Mouse (Mus musculus): ENCODE results near the gene Zdhhc3. TPM values are rescaled to one million over a fixed set of nuclear protein-coding genes. Genes with fewer than 3 reads are reported as not detected.

Zdhhc3 gene
- polyA plus RNA-seq, 1 experiment from 2014 or later = 73.1 TPM

DNA sequence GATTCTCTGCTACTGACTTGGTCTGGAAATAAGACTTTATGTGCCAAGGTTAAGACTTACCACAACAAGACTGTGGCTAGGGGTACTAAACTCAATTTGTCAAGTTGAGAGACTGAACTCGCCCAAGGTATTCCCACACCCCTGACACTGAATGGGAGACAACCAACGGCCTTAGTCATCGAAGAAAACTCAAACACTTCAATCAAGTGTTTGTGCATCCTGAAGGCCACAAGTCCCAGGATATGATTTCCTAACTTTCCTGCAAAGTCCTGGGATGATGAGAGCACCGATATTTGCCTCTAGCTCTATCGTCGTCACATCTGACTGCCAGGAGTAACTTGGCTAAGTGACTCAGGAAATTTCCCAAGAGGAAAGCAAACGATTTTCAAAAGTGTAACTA, 3.8 kb downstream of the Zdhhc3 start:
- peaks cover 24% of the 10 kb centered on the region for H3K4me1 ChIP-seq
- H3K4me3 ChIP-seq = no peak overlapping the region
- whole genome bisulfite sequencing = 59% methylated on average over 7 of the region's 7 CpGs
- no peak overlapping the region for H3K4me2 ChIP-seq
- no peaks in the 10 kb centered on the region for H3K9me3 ChIP-seq
- H3K27ac ChIP-seq = no peak overlapping the region
- no peaks in the 10 kb centered on the region for H3K27me3 ChIP-seq
- H3K9ac ChIP-seq = no peak overlapping the region
- H3K36me3 ChIP-seq = peaks cover 6% of the 10 kb centered on the region; the same call in 1 of the 2 replicates
- no peak for ATAC-seq (ENCODE audit: borderline replicate concordance, extremely low read depth, low FRiP score, low TSS enrichment)

DNA sequence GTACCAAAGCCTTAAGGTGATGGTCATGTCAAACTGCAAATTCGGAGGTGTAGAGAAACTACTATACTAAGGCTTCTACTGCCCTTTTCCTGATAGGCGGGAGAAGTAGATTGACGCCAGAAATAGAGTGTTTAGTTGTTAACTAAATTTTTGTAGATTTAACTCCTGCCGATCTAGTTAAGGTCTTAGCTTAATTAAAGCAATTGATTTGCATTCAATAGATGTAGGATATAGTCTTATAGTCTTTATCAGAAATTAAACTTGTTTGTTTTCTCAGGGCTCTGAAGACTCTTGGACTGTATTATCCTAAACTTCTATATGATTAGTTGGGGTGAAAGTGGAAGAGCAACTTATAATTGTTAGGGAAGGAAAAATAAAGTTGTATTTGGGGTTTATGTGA, 5.8 kb downstream of the Zdhhc3 start:
- no peak overlapping the region for H3K4me2 ChIP-seq
- no peaks in the 10 kb centered on the region for H3K9me3 ChIP-seq
- WGBS = 86% methylated on average over 4 of the region's 4 CpGs
- H3K4me3 ChIP-seq = no peak overlapping the region
- H3K4me1 ChIP-seq = peaks cover 16% of the 10 kb centered on the region
- no peak for ATAC-seq (ENCODE audit: borderline replicate concordance, extremely low read depth, low FRiP score, low TSS enrichment)
- H3K36me3 ChIP-seq = peaks cover 6% of the 10 kb centered on the region; the same call in 1 of the 2 replicates
- H3K27ac ChIP-seq = no peak overlapping the region
- no peak overlapping the region for H3K9ac ChIP-seq
- no peaks in the 10 kb centered on the region for H3K27me3 ChIP-seq

DNA sequence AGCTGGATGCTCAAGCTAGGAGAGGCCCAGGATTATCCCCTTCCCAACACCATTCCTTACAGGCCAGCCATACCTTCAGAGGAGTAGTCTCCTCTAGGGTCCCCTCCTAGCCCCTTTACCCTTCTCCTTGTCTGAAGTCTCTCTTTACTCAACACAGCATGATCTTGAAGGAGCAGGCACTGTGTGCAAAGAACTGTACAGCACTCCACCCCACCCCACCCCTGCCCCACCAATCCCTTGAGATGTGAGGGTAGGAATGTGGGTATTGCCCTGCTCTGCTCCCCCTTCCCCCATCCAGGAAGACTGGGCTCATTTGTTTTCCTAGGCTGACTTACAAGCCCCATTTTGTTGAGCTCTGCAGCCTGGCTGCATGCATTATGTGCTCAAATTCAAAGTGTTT, 8.6 kb downstream of the Zdhhc3 start:
- H3K9ac ChIP-seq = no peak overlapping the region
- no peaks in the 10 kb centered on the region for H3K9me3 ChIP-seq
- no peak overlapping the region for H3K27ac ChIP-seq
- ATAC-seq (ENCODE audit: borderline replicate concordance, extremely low read depth, low FRiP score, low TSS enrichment) = no peak
- peaks cover 21% of the 10 kb centered on the region for H3K36me3 ChIP-seq
- no peak overlapping the region for H3K4me3 ChIP-seq
- H3K4me1 ChIP-seq = no peaks in the 10 kb centered on the region
- no peak overlapping the region for H3K4me2 ChIP-seq
- no peaks in the 10 kb centered on the region for H3K27me3 ChIP-seq

- ATAC-seq (ENCODE audit: borderline replicate concordance, extremely low read depth, low FRiP score, low TSS enrichment) = no peak
- H3K36me3 ChIP-seq = peaks cover 28% of the 10 kb centered on the region
Observed at GRCm38 (mm10) chr9:123103425-123103824, 9.6 kb downstream of the Zdhhc3 start.

GRCm38 (mm10) chr9:123099631-123100455, 13.2 kb downstream of the Zdhhc3 start:
- Histone ChIP-seq H3K9me3 (no peaks in the 10 kb centered on the region), H3K4me1 (no peaks in the 10 kb centered on the region), H3K36me3 (peaks cover 49% of the 10 kb centered on the region), H3K4me2 (no peak overlapping the region), H3K9ac (no peak overlapping the region), H3K27ac (no peak overlapping the region), H3K27me3 (no peaks in the 10 kb centered on the region), H3K4me3 (no peak overlapping the region)
- ATAC-seq (ENCODE audit: borderline replicate concordance, extremely low read depth, low FRiP score, low TSS enrichment) = no peak
- WGBS = 85% methylated on average over 16 of the region's 16 CpGs

More at GRCm38 (mm10) chr9:123103425-123103824, 9.6 kb downstream of the Zdhhc3 start:
- H3K9ac ChIP-seq = no peak overlapping the region
- H3K9me3 ChIP-seq = no peaks in the 10 kb centered on the region
- H3K27ac ChIP-seq = no peak overlapping the region
- H3K4me3 ChIP-seq = no peak overlapping the region
- no peaks in the 10 kb centered on the region for H3K27me3 ChIP-seq
- no peak overlapping the region for H3K4me2 ChIP-seq
- no peaks in the 10 kb centered on the region for H3K4me1 ChIP-seq

GRCm38 (mm10) chr9:123090844-123091243, 22.2 kb downstream of the Zdhhc3 start:
- no peak for ATAC-seq (ENCODE audit: borderline replicate concordance, extremely low read depth, low FRiP score, low TSS enrichment)
- Histone ChIP-seq H3K4me2 (no peak overlapping the region), H3K27ac (no peak overlapping the region), H3K4me1 (no peaks in the 10 kb centered on the region), H3K36me3 (peaks cover 59% of the 10 kb centered on the region), H3K9me3 (no peaks in the 10 kb centered on the region), H3K9ac (no peak overlapping the region), H3K4me3 (no peak overlapping the region), H3K27me3 (no peaks in the 10 kb centered on the region)
- WGBS = 82% methylated on average over 4 of the region's 4 CpGs

- Histone ChIP-seq H3K9ac (no peak overlapping the region), H3K27me3 (no peaks in the 10 kb centered on the region), H3K4me1 (no peaks in the 10 kb centered on the region), H3K36me3 (peaks cover 65% of the 10 kb centered on the region), H3K4me2 (no peak overlapping the region), H3K4me3 (no peak overlapping the region), H3K27ac (no peak overlapping the region), H3K9me3 (no peaks in the 10 kb centered on the region)
- WGBS = 55% methylated on average over 3 of the region's 3 CpGs
- no peak for ATAC-seq (ENCODE audit: borderline replicate concordance, extremely low read depth, low FRiP score, low TSS enrichment)
Observed at GRCm38 (mm10) chr9:123087558-123087957, 25.4 kb downstream of the Zdhhc3 start.

GRCm38 (mm10) chr9:123085373-123085772, 27.6 kb downstream of the Zdhhc3 start:
- peak; percentile 55 for ATAC-seq (ENCODE audit: borderline replicate concordance, extremely low read depth, low FRiP score, low TSS enrichment)
- no peak overlapping the region for H3K9ac ChIP-seq
- no peaks in the 10 kb centered on the region for H3K4me1 ChIP-seq
- WGBS = 68% methylated on average over 1 of the region's 1 CpGs
- H3K27ac ChIP-seq = no peak overlapping the region
- H3K4me3 ChIP-seq = no peak overlapping the region
- no peaks in the 10 kb centered on the region for H3K27me3 ChIP-seq
- H3K4me2 ChIP-seq = no peak overlapping the region
- peaks cover 77% of the 10 kb centered on the region for H3K36me3 ChIP-seq
- no peaks in the 10 kb centered on the region for H3K9me3 ChIP-seq

GRCm38 (mm10) chr9:123080796-123081195, 32.2 kb downstream of the Zdhhc3 start:
- H3K27ac ChIP-seq = no peak overlapping the region
- H3K4me1 ChIP-seq = no peaks in the 10 kb centered on the region
- H3K4me3 ChIP-seq = no peak overlapping the region
- no peak overlapping the region for H3K9ac ChIP-seq
- no peaks in the 10 kb centered on the region for H3K9me3 ChIP-seq
- WGBS = 82% methylated on average over 1 of the region's 1 CpGs
- no peak for ATAC-seq (ENCODE audit: borderline replicate concordance, extremely low read depth, low FRiP score, low TSS enrichment)
- no peaks in the 10 kb centered on the region for H3K27me3 ChIP-seq
- no peak overlapping the region for H3K4me2 ChIP-seq
- H3K36me3 ChIP-seq = peaks cover 63% of the 10 kb centered on the region

DNA sequence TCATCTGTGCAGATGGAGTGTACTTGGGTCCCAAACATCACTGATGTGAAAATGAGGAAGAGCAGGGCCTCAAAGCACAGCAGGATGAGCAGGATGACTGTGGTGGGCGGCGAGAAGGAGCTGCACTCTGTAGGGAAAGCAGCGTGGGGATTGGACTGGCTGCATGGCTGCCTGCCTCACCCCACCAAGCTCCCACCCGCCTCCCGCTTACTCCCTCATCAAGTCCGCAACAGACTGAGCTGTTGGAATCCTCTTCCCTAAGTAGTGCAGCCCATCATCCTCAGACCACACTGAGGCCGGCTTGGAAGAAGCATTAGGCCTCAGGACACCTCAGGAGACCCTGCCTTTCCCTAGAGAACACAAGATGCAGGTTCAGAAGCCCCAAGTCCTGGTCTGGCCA, 32.6 kb downstream of the Zdhhc3 start:
- Histone ChIP-seq H3K27ac (no peak overlapping the region), H3K36me3 (peaks cover 59% of the 10 kb centered on the region), H3K4me1 (no peaks in the 10 kb centered on the region), H3K9ac (no peak overlapping the region), H3K4me2 (no peak overlapping the region), H3K4me3 (no peak overlapping the region), H3K27me3 (no peaks in the 10 kb centered on the region), H3K9me3 (no peaks in the 10 kb centered on the region)
- WGBS = 92% methylated on average over 7 of the region's 7 CpGs
- no peak for ATAC-seq (ENCODE audit: borderline replicate concordance, extremely low read depth, low FRiP score, low TSS enrichment)

GRCm38 (mm10) chr9:123079149-123079548, 33.9 kb downstream of the Zdhhc3 start:
- Histone ChIP-seq H3K27me3 (no peaks in the 10 kb centered on the region), H3K9me3 (no peaks in the 10 kb centered on the region), H3K36me3 (peaks cover 50% of the 10 kb centered on the region), H3K4me1 (no peaks in the 10 kb centered on the region), H3K4me2 (no peak overlapping the region), H3K9ac (no peak overlapping the region), H3K4me3 (no peak overlapping the region), H3K27ac (no peak overlapping the region)
- 85% methylated on average over 5 of the region's 5 CpGs for WGBS
- no peak for ATAC-seq (ENCODE audit: borderline replicate concordance, extremely low read depth, low FRiP score, low TSS enrichment)

- Histone ChIP-seq H3K27ac (no peak overlapping the region), H3K4me3 (no peak overlapping the region), H3K27me3 (no peaks in the 10 kb centered on the region), H3K4me2 (no peak overlapping the region), H3K4me1 (no peaks in the 10 kb centered on the region), H3K36me3 (no peaks in the 10 kb centered on the region), H3K9me3 (no peaks in the 10 kb centered on the region), H3K9ac (no peak overlapping the region)
- ATAC-seq (ENCODE audit: borderline replicate concordance, extremely low read depth, low FRiP score, low TSS enrichment) = no peak
- 72% methylated on average over 3 of the region's 3 CpGs for WGBS
Observed at GRCm38 (mm10) chr9:123060172-123060571, 52.8 kb downstream of the Zdhhc3 start.

Data from lung, embryonic 15.5 days (tissue).